ENCODE assay signal across 9 mouse cellular contexts in the genomic region with DNA sequence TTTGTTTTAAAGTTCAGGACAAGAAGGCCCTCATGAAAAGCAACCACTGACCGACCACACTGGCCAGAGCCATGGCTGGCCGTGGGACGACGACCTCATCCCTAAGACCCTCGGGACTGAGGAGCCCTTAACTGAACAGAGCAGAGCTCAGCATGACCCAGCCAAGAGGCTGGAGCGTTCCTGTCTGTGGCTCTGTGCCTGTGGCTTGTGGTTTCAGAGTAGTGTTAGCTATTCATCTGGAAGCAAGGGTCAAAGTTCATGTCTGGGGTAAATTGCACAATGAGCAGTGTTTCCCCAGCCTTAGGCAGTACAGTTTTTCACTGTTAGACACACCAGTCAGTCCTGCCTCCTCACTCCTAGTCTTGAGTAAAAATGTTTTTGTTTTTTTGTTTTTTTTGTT. TPM values are rescaled to one million over a fixed set of nuclear protein-coding genes. Genes with fewer than 3 reads are reported as not detected.
DNase-seq lines count a peak whose midpoint lies in the region; ATAC-seq and TF ChIP-seq lines count a peak whose summit lies in the region.
"Had no signal": no experiment of that assay in that cellular context is flagged by ENCODE, and none has a peak within 500 bp of the region (broad histone marks: within the 10 kb centered on the region; RNA-seq: fewer than 3 reads in every experiment).

No protein-coding gene starts in this region.

- DNase-seq in Muller cell, postnatal 12 days (ENCODE audit: inconsistent ontology term): peak; percentile 84
- peak; percentile 32 for DNase-seq in lung, adult 2 months
- no peak for DNase-seq in cerebellum, postnatal 36 days
- no peak for DNase-seq in ovary, postnatal 36 days (ENCODE audit: low spot score)
- DNase-seq in cerebellum, adult 11 months: no peak

- peaks cover 37% of the 10 kb centered on the region for H3K4me1 ChIP-seq in forebrain, embryonic 13.5 days
- peaks cover 23% of the 10 kb centered on the region for H3K4me1 ChIP-seq in forebrain, embryonic 16.5 days (replicated peaks; ENCODE audit: control insufficient read depth, insufficient read depth, low read length)
- H3K4me1 ChIP-seq in intestine, embryonic 16.5 days (ENCODE audit: control insufficient read depth, insufficient read depth, low read length): peaks cover 23% of the 10 kb centered on the region
- 0 out of 2 replicates have a peak, but pooled peaks cover 5% of the 10 kb centered on the region for H3K4me1 ChIP-seq in lung, adult 2 months (ENCODE audit: control insufficient read depth, insufficient read depth, low read length)

- no peaks in the 10 kb centered on the region for H3K9me3 ChIP-seq in forebrain, embryonic 13.5 days (replicated peaks)
- no peaks in the 10 kb centered on the region for H3K9me3 ChIP-seq in forebrain, embryonic 16.5 days (ENCODE audit: control insufficient read depth, low read length)
- H3K9me3 ChIP-seq in intestine, embryonic 16.5 days (ENCODE audit: control insufficient read depth, low read length): no peaks in the 10 kb centered on the region
- H3K9me3 ChIP-seq: heart, embryonic 13.5 days had no signal

- H3K27ac ChIP-seq in forebrain, embryonic 13.5 days: peak overlapping the region; percentile 57
- H3K27ac ChIP-seq in forebrain, embryonic 16.5 days (ENCODE audit: low read length): no peak overlapping the region
- H3K27ac ChIP-seq in intestine, embryonic 16.5 days (ENCODE audit: low read length): 0 out of 2 replicates have a peak overlapping the region, but pooled peaks have one; percentile 43
- H3K27ac ChIP-seq: heart, embryonic 13.5 days had no signal

- no peak overlapping the region for H3K4me2 ChIP-seq in forebrain, embryonic 13.5 days
- H3K4me2 ChIP-seq in forebrain, embryonic 16.5 days (ENCODE audit: low read length): no peak overlapping the region
- H3K4me2 ChIP-seq in intestine, embryonic 16.5 days (ENCODE audit: low read depth, low read length): no peak overlapping the region
- H3K4me2 ChIP-seq: heart, embryonic 13.5 days had no signal

- WGBS in forebrain, embryonic 13.5 days: 17% methylated on average over 6 of the region's 6 CpGs
- 16% methylated on average over 6 of the region's 6 CpGs for WGBS in forebrain, embryonic 16.5 days
- 36% methylated on average over 6 of the region's 6 CpGs for WGBS in intestine, embryonic 16.5 days
- 48% methylated on average over 6 of the region's 6 CpGs for WGBS in lung, adult 2 months

- H3K4me3 ChIP-seq in forebrain, embryonic 13.5 days: no peak overlapping the region
- H3K4me3 ChIP-seq in forebrain, embryonic 16.5 days (replicated peaks; ENCODE audit: low read length): no peak overlapping the region
- no peak overlapping the region for H3K4me3 ChIP-seq in intestine, embryonic 16.5 days (ENCODE audit: low read length)
- H3K4me3 ChIP-seq in lung, adult 2 months (replicated peaks; ENCODE audit: extremely low read depth, low read depth, low read length): no peak overlapping the region
- H3K4me3 ChIP-seq: heart, embryonic 13.5 days had no signal

- no peak for TF ChIP-seq CTCF in lung, adult 2 months (IDR thresholded peaks at IDR 0.05; ENCODE audit: insufficient read depth, low read length)

- H3K9ac ChIP-seq in forebrain, embryonic 13.5 days: no peak overlapping the region
- no peak overlapping the region for H3K9ac ChIP-seq in forebrain, embryonic 16.5 days (replicated peaks; ENCODE audit: low read depth, low read length)
- 0 out of 2 replicates have a peak overlapping the region, but pooled peaks have one; percentile 7 for H3K9ac ChIP-seq in intestine, embryonic 16.5 days (ENCODE audit: low read depth, low read length)

- no peak for TF ChIP-seq POLR2A in lung, adult 2 months (IDR thresholded peaks at IDR 0.05; ENCODE audit: borderline replicate concordance, extremely low read depth, low read depth, low read length)

- no peaks in the 10 kb centered on the region for H3K27me3 ChIP-seq in forebrain, embryonic 13.5 days
- no peaks in the 10 kb centered on the region for H3K27me3 ChIP-seq in forebrain, embryonic 16.5 days (replicated peaks; ENCODE audit: control insufficient read depth, insufficient read depth, low read length)
- H3K27me3 ChIP-seq in intestine, embryonic 16.5 days (replicated peaks; ENCODE audit: control insufficient read depth, insufficient read depth, low read length): no peaks in the 10 kb centered on the region
- H3K27me3 ChIP-seq: heart, embryonic 13.5 days had no signal

- H3K36me3 ChIP-seq in forebrain, embryonic 13.5 days (ENCODE audit: poor library complexity, severe bottlenecking): peaks cover 14% of the 10 kb centered on the region
- H3K36me3 ChIP-seq in forebrain, embryonic 16.5 days (ENCODE audit: control insufficient read depth, insufficient read depth): 0 out of 2 replicates have a peak, but pooled peaks cover 2% of the 10 kb centered on the region
- no peaks in the 10 kb centered on the region for H3K36me3 ChIP-seq in intestine, embryonic 16.5 days (ENCODE audit: control insufficient read depth, insufficient read depth, low read length)

- no peak for ATAC-seq in forebrain, embryonic 13.5 days
- ATAC-seq in forebrain, embryonic 16.5 days: no peak
- ATAC-seq in intestine, embryonic 16.5 days: peak; percentile 84

RNA-seq across cellular contexts. Expression of gene H1fx, which starts 11.3 kb away (rescaled TPM):
- polyA plus RNA-seq in forebrain, embryonic 13.5 days (2015; fragmentation: Nextera tagmentation; extraction: Ambion mirVana): 29.4 and 34.9 TPM in 2 replicates
- 18.4 and 19.8 TPM in 2 replicates for polyA plus RNA-seq in forebrain, embryonic 16.5 days (2015; fragmentation: Nextera tagmentation; extraction: Ambion mirVana)
- 2.4 and 4.1 TPM in 2 replicates for polyA plus RNA-seq in intestine, embryonic 16.5 days (2015; fragmentation: Nextera tagmentation; extraction: Ambion mirVana)
- polyA plus RNA-seq in lung, adult 2 months (2012; rRNA removed): 4.1 and 5.3 TPM in 2 replicates

RNA-seq across cellular contexts. Expression of gene Rab7, which starts 52.3 kb away (rescaled TPM):
- 233 and 248 TPM in 2 replicates for polyA plus RNA-seq in forebrain, embryonic 13.5 days (2015; fragmentation: Nextera tagmentation; extraction: Ambion mirVana)
- 343 TPM in 2 replicates for polyA plus RNA-seq in forebrain, embryonic 16.5 days (2015; fragmentation: Nextera tagmentation; extraction: Ambion mirVana)
- 286 and 289 TPM in 2 replicates for polyA plus RNA-seq in intestine, embryonic 16.5 days (2015; fragmentation: Nextera tagmentation; extraction: Ambion mirVana)
- polyA plus RNA-seq in lung, adult 2 months (2012; rRNA removed): 160 and 241 TPM in 2 replicates

Comparison
In these comparisons a context has a peak if more than half of its experiments do, and no peak if none do; other contexts are left out.
1. DNase-seq: peak in Muller cell, postnatal 12 days (single experiment) and lung, adult 2 months (single experiment); none in cerebellum, postnatal 36 days (0 of 2), ovary, postnatal 36 days (single experiment) and cerebellum, adult 11 months (single experiment).